Mouse (Mus musculus) hindbrain, embryonic 15.5 days (tissue): ENCODE data around the gene Prickle4. TPM values are rescaled to one million over a fixed set of nuclear protein-coding genes. Genes with fewer than 3 reads are reported as not detected.

Source experiments
- ATAC-seq: fragments of 200-750 bp; cut with Nextera tagmentation; 2 replicates; pipeline ENCODE4 v1.8.0; 2017; ENCODE audit warnings: low read depth, moderate number of reproducible peaks, moderate TSS enrichment; ENCODE audit not compliant: low FRiP score
- H3K27ac ChIP-seq: fragments of 300-500 bp; sonication (generic); replicated peaks from 2 replicates; pipeline ENCODE4 v1.5.1; 2015; ENCODE audit warnings: mild to moderate bottlenecking, inconsistent platforms
- H3K27me3 ChIP-seq: fragments of 300-500 bp; sonication (generic); 2 replicates; pipeline ENCODE4 v1.6.1; 2015; ENCODE audit warnings: control low read depth, inconsistent platforms
- H3K36me3 ChIP-seq: fragments of 300-500 bp; sonication (generic); 2 replicates; pipeline ENCODE4 v1.6.1; 2015; ENCODE audit warnings: control low read depth, inconsistent platforms
- H3K4me1 ChIP-seq: fragments of 300-500 bp; sonication (generic); replicated peaks from 2 replicates; pipeline ENCODE4 v1.6.1; 2015; ENCODE audit warnings: control low read depth, inconsistent platforms
- H3K4me2 ChIP-seq: fragments of 300-500 bp; sonication (generic); 2 replicates; pipeline ENCODE4 v1.6.1; 2015; ENCODE audit warnings: moderate library complexity, mild to moderate bottlenecking, inconsistent platforms
- H3K4me3 ChIP-seq: fragments of 300-500 bp; sonication (generic); 2 replicates; pipeline ENCODE4 v1.5.1; 2015; ENCODE audit warnings: mild to moderate bottlenecking, inconsistent platforms
- H3K9ac ChIP-seq: fragments of 300-500 bp; sonication (generic); 2 replicates; pipeline ENCODE4 v1.6.1; 2015; ENCODE audit warnings: inconsistent platforms
- H3K9me3 ChIP-seq: fragments of 300-500 bp; sonication (generic); 2 replicates; pipeline ENCODE4 v1.6.1; 2016; ENCODE audit warnings: control low read depth, inconsistent platforms
- WGBS: fragments of 180-500 bp; shearing (Covaris S2); methylation state at CpG from one replicate; pipeline ENCODE4 v1.1.7; 2015; 5-methylcytosine and 5-hydroxymethylcytosine counted together
- polyA plus RNA-seq: library from polyadenylated mRNA; unstranded; fragments of >200 nt; fragmentation: Nextera tagmentation; extraction: Ambion mirVana; gene quantifications from 2 replicates; pipeline ENCODE4 v1.2.1, GENCODE M21; 2015

Prickle4 gene
- polyA plus RNA-seq: 1.3 and 1.6 TPM in 2 replicates

DNA sequence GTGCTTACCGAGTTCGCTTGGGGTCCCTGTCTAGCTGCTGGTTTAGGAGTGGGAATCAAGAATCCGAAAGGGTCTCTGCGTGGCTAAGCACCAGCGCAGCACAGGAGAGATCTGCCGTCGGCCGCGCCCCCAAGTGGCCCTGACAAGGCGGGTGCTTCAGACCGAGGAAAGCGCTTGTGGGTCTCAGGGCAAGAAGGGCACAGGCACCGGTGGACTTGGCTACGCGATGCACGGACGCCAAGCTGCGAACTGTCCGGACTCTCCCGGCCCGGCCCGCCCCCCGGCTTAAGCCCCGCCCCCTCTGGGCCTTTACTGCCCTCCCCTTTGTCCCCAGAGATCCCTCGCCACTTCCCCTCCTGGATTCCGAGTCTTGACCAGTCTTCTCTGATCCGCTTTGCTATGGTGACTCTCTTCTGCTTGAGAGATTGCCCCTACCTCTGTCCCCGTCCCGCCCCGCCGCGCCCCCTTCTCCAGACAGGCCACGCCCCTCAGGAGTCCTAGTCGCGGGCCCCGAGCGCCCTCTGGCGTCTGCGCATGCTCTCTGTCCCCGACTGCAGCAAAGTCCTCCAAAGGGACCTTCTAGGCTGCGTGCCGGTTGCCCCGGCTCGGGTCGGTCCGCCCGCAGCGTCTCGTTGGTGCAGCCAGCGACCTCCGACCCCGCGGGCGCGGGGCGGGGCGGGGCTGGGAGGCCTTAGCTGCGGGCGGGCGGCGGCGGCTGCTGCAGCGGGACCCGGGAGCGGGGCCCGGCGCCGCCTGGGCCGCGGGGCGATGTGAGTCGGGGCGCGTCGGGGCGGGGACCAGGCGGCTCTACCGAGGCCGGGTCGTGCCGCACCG, at the start of gene Prickle4:
TSS of gene Prickle4 (minus strand) at position 234 of the 834 bp plus-strand sequence.
- H3K4me1 ChIP-seq: peaks cover 32% of the 10 kb centered on the region
- no peaks in the 10 kb centered on the region for H3K27me3 ChIP-seq
- peak within 1 kb of the TSS; percentile 62 for H3K4me3 ChIP-seq
- peak within 1 kb of the TSS; percentile 82 for H3K4me2 ChIP-seq
- peak; percentile 95 for ATAC-seq
- WGBS: under 1% methylated on average over 73 of the region's 82 CpGs
- peak within 1 kb of the TSS; percentile 82 for H3K27ac ChIP-seq
- peaks cover 8% of the 10 kb centered on the region for H3K36me3 ChIP-seq
- H3K9me3 ChIP-seq: no peaks in the 10 kb centered on the region
- H3K9ac ChIP-seq: peak within 1 kb of the TSS; percentile 85

DNA sequence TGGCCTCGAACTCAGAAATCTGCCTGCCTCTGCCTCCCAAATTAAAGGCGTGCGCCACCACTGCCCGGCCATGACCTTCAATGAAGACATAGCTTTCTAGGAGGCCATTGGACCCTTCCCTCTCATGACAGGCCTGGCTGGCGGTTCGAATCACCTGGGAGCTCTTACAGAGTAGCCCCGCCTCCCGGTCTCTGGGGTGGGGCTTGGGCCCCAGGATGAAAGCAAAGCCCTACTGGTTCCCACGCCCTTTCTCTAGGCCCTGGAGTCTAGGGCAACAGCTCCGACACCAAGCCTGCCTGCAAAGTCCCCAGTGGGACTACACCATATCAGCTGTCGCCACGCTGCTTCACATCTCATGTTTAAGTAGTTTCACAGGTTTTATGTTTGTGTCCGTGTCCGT, 49.5 kb upstream of the Prickle4 start:
- no peak overlapping the region for H3K4me2 ChIP-seq
- peaks cover 7% of the 10 kb centered on the region for H3K4me1 ChIP-seq
- H3K36me3 ChIP-seq: no peaks in the 10 kb centered on the region
- H3K4me3 ChIP-seq: no peak overlapping the region
- H3K27me3 ChIP-seq: peaks cover 5% of the 10 kb centered on the region; the same call in 1 of the 2 replicates
- no peak overlapping the region for H3K9ac ChIP-seq
- H3K9me3 ChIP-seq: no peaks in the 10 kb centered on the region
- 93% methylated on average over 14 of the region's 14 CpGs for WGBS
- ATAC-seq: no peak
- H3K27ac ChIP-seq: no peak overlapping the region

- WGBS: 54% methylated on average over 16 of the region's 16 CpGs
- peaks cover 10% of the 10 kb centered on the region; the same call in 1 of the 2 replicates for H3K27me3 ChIP-seq
- peaks cover 16% of the 10 kb centered on the region for H3K4me1 ChIP-seq
- no peak overlapping the region for H3K4me3 ChIP-seq
- no peak overlapping the region for H3K9ac ChIP-seq
- H3K36me3 ChIP-seq: no peaks in the 10 kb centered on the region
- no peak for ATAC-seq
- H3K27ac ChIP-seq: no peak overlapping the region
- no peak overlapping the region for H3K4me2 ChIP-seq
- no peaks in the 10 kb centered on the region for H3K9me3 ChIP-seq
Observed at GRCm38 (mm10) chr17:47742991-47743734, 48.6 kb upstream of the Prickle4 start.

DNA sequence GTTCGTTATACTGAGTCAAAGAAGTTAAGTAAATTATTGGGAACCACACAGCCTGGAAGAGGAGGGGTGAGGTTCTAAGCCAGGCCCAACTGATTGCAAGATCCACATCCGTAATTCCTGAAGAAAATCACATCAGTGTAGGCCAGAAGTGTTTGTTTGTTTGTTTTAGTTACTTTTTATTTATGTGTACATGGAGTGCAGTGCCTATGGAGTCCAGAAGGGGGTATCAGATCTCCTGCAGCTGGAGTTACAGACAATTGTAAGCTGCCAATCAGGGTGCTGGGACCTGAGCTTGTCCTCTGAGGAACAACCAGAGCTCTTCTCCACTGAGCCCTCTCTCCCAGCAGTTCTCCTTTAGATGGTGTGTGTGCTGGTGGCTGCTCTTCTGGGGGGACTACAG, 45.6 kb upstream of the Prickle4 start:
- Histone ChIP-seq H3K4me1 (peaks cover 27% of the 10 kb centered on the region), H3K27me3 (peaks cover 19% of the 10 kb centered on the region), H3K9me3 (no peaks in the 10 kb centered on the region), H3K4me2 (no peak overlapping the region), H3K27ac (no peak overlapping the region), H3K36me3 (no peaks in the 10 kb centered on the region), H3K4me3 (no peak overlapping the region), H3K9ac (no peak overlapping the region)
- no peak for ATAC-seq
- WGBS: 64% methylated on average over 2 of the region's 2 CpGs

DNA sequence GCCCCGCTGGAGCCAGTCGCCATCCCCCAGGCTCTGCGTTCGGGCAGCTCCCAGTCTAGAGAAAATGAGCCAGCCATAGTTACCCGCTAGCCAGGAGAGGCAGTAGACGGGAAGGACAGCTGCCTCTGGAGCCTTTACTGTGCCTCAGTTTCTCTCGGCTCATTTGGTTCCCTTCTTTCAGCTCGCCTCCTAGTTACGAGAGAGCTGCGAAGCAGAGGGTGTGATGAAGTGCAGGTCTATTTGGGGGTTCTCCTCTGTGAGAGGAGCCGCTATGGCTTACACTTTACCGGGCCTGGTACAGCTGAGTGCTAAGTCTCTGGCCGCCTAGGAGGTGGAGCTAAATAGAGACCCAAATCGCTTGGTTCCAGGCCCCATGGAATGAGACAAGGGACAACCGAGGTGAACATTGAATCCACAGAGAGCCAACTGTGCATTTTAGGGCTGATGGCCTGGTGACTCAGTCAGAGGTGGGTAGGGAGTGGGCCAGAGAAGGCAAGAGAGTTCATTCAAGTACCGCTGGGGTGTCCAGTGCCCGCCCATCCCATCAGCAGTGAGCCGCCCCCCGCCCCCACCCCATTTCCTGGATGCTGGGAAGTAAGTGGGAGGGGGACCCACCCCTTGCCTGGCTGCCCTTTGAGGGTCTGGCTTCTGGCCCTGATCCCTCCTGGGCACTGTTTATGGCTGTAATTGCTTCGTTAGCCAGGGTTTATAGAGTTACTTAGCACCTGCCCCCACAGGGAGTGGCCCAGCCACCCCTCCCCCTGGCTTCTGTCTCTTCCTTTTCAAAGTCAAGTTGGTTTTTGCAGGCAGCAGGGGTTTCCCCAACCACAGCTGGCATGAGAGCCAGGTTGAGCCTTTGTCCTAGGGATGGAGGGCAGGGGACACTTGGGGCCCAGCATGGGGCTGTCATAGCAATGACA, 44.6 kb upstream of the Prickle4 start:
- WGBS: 9% methylated on average over 17 of the region's 20 CpGs
- no peaks in the 10 kb centered on the region for H3K9me3 ChIP-seq
- peak overlapping the region; percentile 98 for H3K4me2 ChIP-seq
- no peaks in the 10 kb centered on the region for H3K36me3 ChIP-seq
- H3K27ac ChIP-seq: no peak overlapping the region
- peak overlapping the region; percentile 68 for H3K4me3 ChIP-seq
- H3K4me1 ChIP-seq: peaks cover 27% of the 10 kb centered on the region
- H3K27me3 ChIP-seq: peaks cover 19% of the 10 kb centered on the region
- ATAC-seq: no peak
- H3K9ac ChIP-seq: peak overlapping the region; percentile 52; the same call in 1 of the 2 replicates

GRCm38 (mm10) chr17:47738066-47738878, 43.7 kb upstream of the Prickle4 start:
- Histone ChIP-seq H3K4me2 (peak overlapping the region; percentile 98), H3K9ac (peak overlapping the region; percentile 52; the same call in 1 of the 2 replicates), H3K9me3 (no peaks in the 10 kb centered on the region), H3K4me3 (peak overlapping the region; percentile 68), H3K4me1 (peaks cover 27% of the 10 kb centered on the region), H3K36me3 (no peaks in the 10 kb centered on the region), H3K27ac (no peak overlapping the region), H3K27me3 (peaks cover 19% of the 10 kb centered on the region)
- peak; percentile 37 for ATAC-seq
- 1% methylated on average over 39 of the region's 61 CpGs for WGBS

GRCm38 (mm10) chr17:47737271-47738065, 42.9 kb upstream of the Prickle4 start:
- H3K4me3 ChIP-seq: peak overlapping the region; percentile 68
- H3K4me2 ChIP-seq: peak overlapping the region; percentile 98
- H3K9ac ChIP-seq: peak overlapping the region; percentile 52
- under 1% methylated on average over 53 of the region's 60 CpGs for WGBS
- H3K36me3 ChIP-seq: no peaks in the 10 kb centered on the region
- no peaks in the 10 kb centered on the region for H3K9me3 ChIP-seq
- peak overlapping the region; percentile 56 for H3K27ac ChIP-seq
- H3K27me3 ChIP-seq: peaks cover 19% of the 10 kb centered on the region
- peak; percentile 81 for ATAC-seq
- H3K4me1 ChIP-seq: peaks cover 27% of the 10 kb centered on the region

DNA sequence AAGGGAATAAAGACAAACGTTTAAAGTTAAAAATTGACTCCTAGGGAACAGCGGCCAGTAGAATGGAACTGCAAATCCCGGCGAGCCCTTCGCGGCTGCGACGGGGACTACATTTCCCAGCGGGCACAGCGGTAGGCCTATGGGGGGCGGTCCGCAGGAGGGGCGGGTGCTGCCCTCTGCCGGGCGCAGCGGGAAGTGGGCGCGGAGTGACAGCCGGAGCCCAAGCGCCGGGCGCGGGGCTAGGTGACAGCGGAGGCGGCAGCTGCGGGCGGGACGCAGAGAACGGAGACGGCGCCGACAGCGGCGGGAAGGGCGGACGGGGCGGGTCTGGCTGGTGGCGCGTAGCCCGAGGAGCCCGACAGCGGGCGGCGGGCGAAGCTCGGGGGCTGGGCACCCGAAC, 42.3 kb upstream of the Prickle4 start, which contains the start of gene Tfeb:
TSS of gene Tfeb (plus strand) at position 175 of the 400 bp plus-strand sequence.
- H3K9me3 ChIP-seq: no peaks in the 10 kb centered on the region
- peaks cover 27% of the 10 kb centered on the region for H3K4me1 ChIP-seq
- peak; percentile 72 for ATAC-seq
- under 1% methylated on average over 45 of the region's 47 CpGs for WGBS
- no peaks in the 10 kb centered on the region for H3K36me3 ChIP-seq
- H3K4me2 ChIP-seq: peak within 1 kb of the TSS; percentile 98
- H3K27ac ChIP-seq: peak within 1 kb of the TSS; percentile 56
- peak within 1 kb of the TSS; percentile 68 for H3K4me3 ChIP-seq
- peaks cover 19% of the 10 kb centered on the region for H3K27me3 ChIP-seq
- peak within 1 kb of the TSS; percentile 52 for H3K9ac ChIP-seq

GRCm38 (mm10) chr17:47735553-47736100, 41.1 kb upstream of the Prickle4 start:
- no peak overlapping the region for H3K4me3 ChIP-seq
- H3K9ac ChIP-seq: no peak overlapping the region
- no peaks in the 10 kb centered on the region for H3K9me3 ChIP-seq
- H3K4me1 ChIP-seq: peaks cover 27% of the 10 kb centered on the region
- H3K27ac ChIP-seq: no peak overlapping the region
- no peaks in the 10 kb centered on the region for H3K36me3 ChIP-seq
- peaks cover 19% of the 10 kb centered on the region for H3K27me3 ChIP-seq
- WGBS: 73% methylated on average over 14 of the region's 14 CpGs
- no peak overlapping the region for H3K4me2 ChIP-seq
- no peak for ATAC-seq
